Mouse (Mus musculus) liver, embryonic 13.5 days (tissue): ENCODE data around the gene Trappc6a. TPM values are rescaled to one million over a fixed set of nuclear protein-coding genes. Genes with fewer than 3 reads are reported as not detected.

ENCODE experiments used
- ATAC-seq: fragments of 200-750 bp; cut with Nextera tagmentation; 2 replicates; pipeline ENCODE4 v1.8.0; 2017; ENCODE audit warnings: low read depth, mild to moderate bottlenecking, moderate number of reproducible peaks, moderate library complexity
- DNase-seq: peaks from one replicate; pipeline ENCODE4 v3.0.0; 2022
- H3K27ac ChIP-seq: fragments of 300-500 bp; sonication (generic); 2 replicates; pipeline ENCODE4 v1.5.1; 2015; ENCODE audit warnings: moderate library complexity, mild to moderate bottlenecking, inconsistent platforms
- H3K27me3 ChIP-seq: fragments of 300-500 bp; sonication (generic); 2 replicates; pipeline ENCODE4 v1.6.1; 2015; ENCODE audit warnings: mild to moderate bottlenecking, inconsistent platforms
- H3K36me3 ChIP-seq: fragments of 300-500 bp; sonication (generic); 2 replicates; pipeline ENCODE4 v1.6.1; 2015; ENCODE audit warnings: mild to moderate bottlenecking, inconsistent platforms
- H3K4me1 ChIP-seq: fragments of 300-500 bp; sonication (generic); replicated peaks from 2 replicates; pipeline ENCODE4 v1.6.1; 2015; ENCODE audit warnings: inconsistent platforms
- H3K4me2 ChIP-seq: fragments of 300-500 bp; sonication (generic); 2 replicates; pipeline ENCODE4 v1.6.1; 2015; ENCODE audit warnings: inconsistent platforms, mild to moderate bottlenecking, moderate library complexity
- H3K4me3 ChIP-seq: fragments of 300-500 bp; sonication (generic); replicated peaks from 2 replicates; pipeline ENCODE4 v1.5.1; 2015; ENCODE audit warnings: mild to moderate bottlenecking, inconsistent platforms
- H3K9ac ChIP-seq: fragments of 300-500 bp; sonication (generic); 2 replicates; pipeline ENCODE4 v1.6.1; 2015; ENCODE audit warnings: mild to moderate bottlenecking, inconsistent platforms
- H3K9me3 ChIP-seq: fragments of 300-500 bp; sonication (generic); replicated peaks from 2 replicates; pipeline ENCODE4 v1.6.1; 2016; ENCODE audit warnings: inconsistent platforms
- WGBS: fragments of 180-500 bp; shearing (Covaris S2); methylation state at CpG from one replicate; pipeline ENCODE4 v1.1.7; 2015; ENCODE audit not compliant: insufficient replicate concordance; 5-methylcytosine and 5-hydroxymethylcytosine counted together
- polyA plus RNA-seq: library from polyadenylated mRNA; unstranded; fragments of >200 nt; fragmentation: Nextera tagmentation; extraction: Ambion mirVana; gene quantifications from 2 replicates; pipeline ENCODE4 v1.2.1, GENCODE M21; 2015

Trappc6a gene
- polyA plus RNA-seq, 1 experiment from 2014 or later, result 45.2 TPM

DNA sequence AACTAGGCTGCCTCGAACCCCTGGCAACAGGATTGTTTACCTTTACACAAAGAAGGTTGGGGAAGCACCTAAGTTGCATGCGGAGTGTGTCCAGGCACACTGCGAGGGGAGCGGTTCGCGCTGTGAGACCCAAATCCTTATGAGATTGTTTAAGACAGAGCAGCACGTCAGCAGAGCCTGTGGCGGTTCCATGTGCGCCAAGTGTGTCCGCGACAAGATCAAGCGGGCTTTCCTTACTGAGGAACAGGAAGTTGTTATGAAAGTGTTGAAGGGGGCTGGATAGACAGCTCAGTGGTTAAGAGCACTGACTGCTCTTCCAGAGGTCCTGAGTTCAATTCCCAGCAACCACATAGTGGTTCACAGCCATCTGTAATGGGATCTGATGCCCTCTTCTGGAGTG is 39.9 kb upstream of the Trappc6a start:
- WGBS, result 51% methylated on average over 12 of the region's 12 CpGs
- DNase-seq, result no peak
- no peaks in the 10 kb centered on the region for H3K9me3 ChIP-seq
- no peak for ATAC-seq
- H3K4me1 ChIP-seq, result peaks cover 42% of the 10 kb centered on the region
- H3K9ac ChIP-seq, result no peak overlapping the region
- no peak overlapping the region for H3K27ac ChIP-seq
- peaks cover 54% of the 10 kb centered on the region for H3K27me3 ChIP-seq
- H3K4me3 ChIP-seq, result no peak overlapping the region
- no peaks in the 10 kb centered on the region for H3K36me3 ChIP-seq
- H3K4me2 ChIP-seq, result no peak overlapping the region

DNA sequence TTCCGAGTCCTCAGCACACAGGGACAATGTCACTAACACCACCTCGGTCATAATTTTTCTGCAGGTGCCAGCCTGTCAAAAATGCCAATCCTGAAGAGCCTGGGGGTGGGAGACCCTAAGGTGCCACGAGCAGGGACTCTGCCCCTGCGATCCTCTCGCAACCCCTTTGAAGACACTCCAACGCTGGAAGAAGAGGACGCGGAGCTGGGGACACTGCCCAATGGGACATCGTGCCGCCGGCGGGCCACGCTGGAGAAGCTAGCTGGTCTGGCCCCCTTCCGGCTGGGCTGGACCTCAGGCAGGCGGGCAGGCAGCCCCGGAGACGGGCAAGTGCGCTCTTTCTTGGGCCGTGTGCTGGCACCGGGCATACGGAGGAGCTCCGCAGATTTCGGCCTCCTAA is 38.8 kb upstream of the Trappc6a start:
- Histone ChIP-seq H3K27ac (no peak overlapping the region), H3K9ac (no peak overlapping the region), H3K4me2 (no peak overlapping the region), H3K9me3 (no peaks in the 10 kb centered on the region), H3K4me1 (peaks cover 49% of the 10 kb centered on the region), H3K27me3 (peaks cover 65% of the 10 kb centered on the region), H3K4me3 (no peak overlapping the region), H3K36me3 (no peaks in the 10 kb centered on the region)
- WGBS, result 72% methylated on average over 23 of the region's 23 CpGs
- ATAC-seq, result no peak
- no peak for DNase-seq

DNA sequence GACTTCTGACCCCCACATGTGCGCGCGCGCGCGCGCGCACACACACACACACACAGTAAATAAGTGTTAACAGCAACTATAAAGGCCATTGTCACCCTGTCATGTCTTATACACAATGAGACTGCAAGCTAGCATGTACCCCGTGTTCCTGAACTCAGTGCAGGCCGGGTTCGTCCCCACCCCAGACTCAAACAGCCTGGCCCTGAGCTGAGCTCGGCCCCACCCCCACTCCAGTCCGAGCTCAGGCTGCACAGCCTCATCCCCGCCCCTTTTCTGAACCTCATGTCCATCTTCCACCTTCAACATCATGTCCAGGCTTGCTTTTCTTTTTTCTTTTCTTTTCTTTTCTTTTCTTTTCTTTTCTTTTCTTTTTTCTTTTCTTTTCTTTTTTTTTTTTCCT is 37.9 kb upstream of the Trappc6a start:
- Histone ChIP-seq H3K4me1 (peaks cover 46% of the 10 kb centered on the region), H3K9me3 (no peaks in the 10 kb centered on the region), H3K27me3 (peaks cover 65% of the 10 kb centered on the region), H3K4me2 (no peak overlapping the region), H3K27ac (no peak overlapping the region), H3K36me3 (peaks cover 3% of the 10 kb centered on the region; the same call in 1 of the 2 replicates), H3K4me3 (no peak overlapping the region), H3K9ac (no peak overlapping the region)
- DNase-seq, result no peak
- ATAC-seq, result no peak
- 49% methylated on average over 14 of the region's 14 CpGs for WGBS

DNA sequence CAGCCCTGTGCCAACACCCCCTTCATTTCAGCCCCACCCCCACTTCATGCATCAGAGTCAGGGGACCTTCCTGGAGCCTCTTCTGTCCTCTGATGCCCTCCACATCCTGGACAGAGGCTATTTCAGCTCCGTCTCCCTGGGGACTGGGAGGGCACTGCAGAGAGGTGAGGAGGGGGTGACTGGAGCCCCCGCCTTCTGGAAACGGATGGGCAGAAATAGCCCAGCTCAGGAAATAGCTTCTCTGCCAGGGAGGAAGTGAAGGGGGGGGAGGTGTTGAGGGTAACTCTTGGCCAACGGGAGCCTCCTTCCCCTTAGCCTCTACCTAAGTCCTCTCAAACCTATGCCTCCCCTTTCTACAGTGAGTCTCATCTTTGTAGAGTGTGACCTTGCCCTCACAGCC is 35.8 kb upstream of the Trappc6a start:
- WGBS, result 21% methylated on average over 4 of the region's 4 CpGs
- Histone ChIP-seq H3K4me1 (peaks cover 38% of the 10 kb centered on the region), H3K27me3 (peaks cover 66% of the 10 kb centered on the region), H3K4me2 (0 out of 2 replicates have a peak overlapping the region, but pooled peaks have one; percentile 15), H3K27ac (peak overlapping the region; percentile 34; the same call in 1 of the 2 replicates), H3K36me3 (peaks cover 3% of the 10 kb centered on the region; the same call in 1 of the 2 replicates), H3K9ac (no peak overlapping the region; the same call in 1 of the 2 replicates), H3K9me3 (no peaks in the 10 kb centered on the region), H3K4me3 (no peak overlapping the region)
- DNase-seq (no peak), ATAC-seq (peak; percentile 46)

DNA sequence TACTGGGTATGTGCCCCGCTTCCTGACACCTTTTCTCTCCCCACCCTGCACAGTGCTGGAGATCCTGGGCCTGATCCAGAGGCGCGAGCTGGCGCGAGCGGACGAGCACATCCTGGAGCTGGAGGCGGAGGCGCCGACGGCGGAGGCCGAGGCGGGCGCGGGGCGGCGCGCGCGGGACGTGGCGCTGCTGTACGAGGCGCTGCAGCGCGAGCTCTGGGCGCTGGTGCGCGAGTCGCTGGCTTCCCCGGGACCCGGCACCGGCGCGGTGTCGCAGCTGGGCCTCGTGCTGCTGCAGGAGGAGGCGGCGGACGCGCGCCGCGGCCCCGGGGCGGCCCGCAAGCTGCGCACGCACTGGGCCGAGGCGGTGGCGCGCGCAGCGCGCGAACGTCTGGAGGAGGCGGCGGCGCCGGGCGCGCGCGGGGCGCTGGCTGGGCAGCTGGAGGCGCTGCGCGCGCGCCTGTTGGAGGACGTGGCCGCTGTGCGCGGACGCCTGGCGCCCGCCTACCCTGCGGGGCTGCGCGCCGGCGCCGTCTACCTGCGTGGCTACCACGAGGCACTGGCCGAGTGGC is 34.2 kb upstream of the Trappc6a start:
- Histone ChIP-seq H3K4me2 (peak overlapping the region; percentile 71), H3K36me3 (peaks cover 3% of the 10 kb centered on the region; the same call in 1 of the 2 replicates), H3K9ac (peak overlapping the region; percentile 39; the same call in 1 of the 2 replicates), H3K4me3 (peak overlapping the region; percentile 55), H3K9me3 (no peaks in the 10 kb centered on the region), H3K27me3 (peaks cover 63% of the 10 kb centered on the region), H3K27ac (no peak overlapping the region), H3K4me1 (peaks cover 33% of the 10 kb centered on the region)
- DNase-seq, result no peak
- ATAC-seq, result peak; percentile 51
- WGBS, result 8% methylated on average over 84 of the region's 89 CpGs

DNA sequence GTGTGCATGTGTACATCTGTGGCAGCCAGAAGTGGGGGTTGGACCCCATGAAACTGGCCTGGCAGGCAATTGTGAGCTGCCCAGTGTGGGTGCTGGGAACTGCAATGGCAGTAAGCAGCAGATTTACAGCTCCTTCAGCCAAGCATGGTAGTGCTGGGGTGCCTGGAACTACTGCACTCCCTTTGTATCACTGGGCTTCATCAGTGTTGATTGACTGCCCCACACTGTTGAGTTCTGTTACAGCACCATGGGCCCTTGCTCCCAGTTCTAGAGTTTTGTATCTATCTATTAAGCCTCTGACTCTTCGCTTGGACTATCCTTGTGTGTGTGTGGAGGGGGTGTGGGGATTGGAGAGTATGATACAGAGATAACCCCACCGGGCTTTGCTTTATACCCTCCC is 31.1 kb upstream of the Trappc6a start:
- Histone ChIP-seq H3K4me3 (no peak overlapping the region), H3K4me2 (no peak overlapping the region), H3K4me1 (peaks cover 23% of the 10 kb centered on the region), H3K27me3 (peaks cover 41% of the 10 kb centered on the region), H3K36me3 (peaks cover 3% of the 10 kb centered on the region; the same call in 1 of the 2 replicates), H3K27ac (no peak overlapping the region), H3K9me3 (no peaks in the 10 kb centered on the region), H3K9ac (no peak overlapping the region)
- 24% methylated on average over 2 of the region's 2 CpGs for WGBS
- DNase-seq (no peak), ATAC-seq (no peak)

DNA sequence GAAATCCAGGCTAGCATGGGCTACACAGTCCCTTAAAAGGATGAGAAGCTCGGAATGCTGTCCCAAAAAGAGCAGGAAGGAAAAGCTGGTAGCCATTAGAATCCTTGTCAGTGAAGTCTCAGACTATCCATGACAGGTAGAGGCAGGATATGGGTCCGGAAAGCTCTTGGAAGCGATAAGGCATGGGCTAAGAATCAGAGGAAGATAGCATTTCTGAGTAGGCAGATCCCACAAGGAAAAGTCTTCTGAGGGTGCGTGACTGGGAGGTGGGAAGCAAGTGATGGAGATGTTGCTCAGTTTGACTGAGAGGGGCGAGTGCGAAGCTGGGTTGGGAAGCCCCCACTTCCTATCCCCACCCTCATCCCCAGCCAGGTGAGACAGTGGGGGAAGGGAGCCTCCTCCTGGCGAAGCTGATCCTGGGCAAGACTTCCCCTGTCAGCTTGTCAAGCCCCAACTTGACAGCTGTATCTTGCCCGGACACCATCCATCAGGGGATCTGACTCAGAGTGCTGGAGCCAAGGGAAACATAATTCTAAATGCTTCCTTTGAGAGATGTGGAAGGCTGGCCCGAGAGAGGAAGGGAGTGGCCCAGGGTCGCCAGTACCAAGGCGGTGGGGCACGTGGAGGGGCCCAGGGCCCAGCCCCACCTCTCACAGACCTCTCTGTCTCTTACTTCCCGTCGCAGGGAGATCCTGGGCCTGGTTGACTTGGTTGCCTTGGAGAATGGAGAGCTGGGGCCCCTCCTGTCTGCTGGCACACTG is 30.4 kb upstream of the Trappc6a start:
- H3K4me3 ChIP-seq, result no peak overlapping the region
- H3K4me2 ChIP-seq, result no peak overlapping the region
- H3K27me3 ChIP-seq, result peaks cover 34% of the 10 kb centered on the region
- DNase-seq, result no peak
- H3K36me3 ChIP-seq, result peaks cover 3% of the 10 kb centered on the region; the same call in 1 of the 2 replicates
- 26% methylated on average over 14 of the region's 14 CpGs for WGBS
- 0 out of 2 replicates have a peak, but pooled peaks have one; percentile 36 for ATAC-seq
- H3K9me3 ChIP-seq, result no peaks in the 10 kb centered on the region
- no peak overlapping the region for H3K27ac ChIP-seq
- no peak overlapping the region for H3K9ac ChIP-seq
- H3K4me1 ChIP-seq, result peaks cover 19% of the 10 kb centered on the region

DNA sequence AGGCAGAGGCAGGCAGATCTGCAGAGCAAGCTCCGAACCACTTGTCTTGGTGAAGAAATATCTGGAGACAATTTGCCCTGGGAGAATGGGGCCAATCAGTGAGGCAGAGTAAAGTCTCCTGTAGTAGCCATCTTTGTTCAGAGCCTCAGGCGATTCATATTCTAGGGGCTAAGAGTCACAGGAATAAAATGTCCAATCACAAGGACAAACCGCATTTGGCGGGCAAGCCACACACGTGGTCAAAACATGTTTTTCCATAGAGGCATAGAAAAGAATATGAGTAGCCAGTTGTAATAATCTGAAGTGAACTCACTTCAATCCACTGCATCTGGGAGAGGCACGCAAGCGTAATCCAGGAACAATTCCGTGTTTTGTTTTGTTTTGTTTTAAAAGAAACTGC is 24.9 kb upstream of the Trappc6a start:
- H3K4me3 ChIP-seq, result no peak overlapping the region
- H3K4me2 ChIP-seq, result no peak overlapping the region
- 0 out of 2 replicates have a peak, but pooled peaks cover 4% of the 10 kb centered on the region for H3K4me1 ChIP-seq
- no peak overlapping the region for H3K9ac ChIP-seq
- ATAC-seq (no peak), DNase-seq (no peak)
- no peaks in the 10 kb centered on the region for H3K36me3 ChIP-seq
- H3K27ac ChIP-seq, result no peak overlapping the region
- 0 out of 2 replicates have a peak, but pooled peaks cover 5% of the 10 kb centered on the region for H3K27me3 ChIP-seq
- WGBS, result 78% methylated on average over 8 of the region's 8 CpGs
- H3K9me3 ChIP-seq, result no peaks in the 10 kb centered on the region

DNA sequence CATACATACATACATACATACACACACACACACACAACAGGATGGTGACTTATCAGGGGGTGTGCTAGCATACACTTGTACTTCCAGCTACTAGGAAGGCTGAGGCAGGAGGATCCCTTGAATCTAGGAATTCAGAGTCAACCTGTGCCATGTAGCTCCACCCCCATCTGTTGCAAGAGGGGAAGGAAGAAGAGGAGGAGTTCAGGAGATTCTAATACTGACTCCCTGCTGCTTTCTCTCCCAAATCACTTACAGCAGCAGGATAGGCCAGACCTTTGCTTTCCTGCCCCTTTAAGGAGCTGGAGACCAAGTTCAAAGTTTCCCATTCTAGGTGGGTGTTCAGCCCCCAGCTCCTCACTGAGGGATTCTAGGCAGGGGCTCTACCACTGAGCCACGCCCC is 22.7 kb upstream of the Trappc6a start:
- no peak overlapping the region for H3K4me2 ChIP-seq
- H3K4me3 ChIP-seq, result no peak overlapping the region
- peaks cover 3% of the 10 kb centered on the region; the same call in 1 of the 2 replicates for H3K4me1 ChIP-seq
- DNase-seq (no peak), ATAC-seq (no peak)
- no peaks in the 10 kb centered on the region for H3K36me3 ChIP-seq
- WGBS, result 65% methylated on average over 1 of the region's 1 CpGs
- no peak overlapping the region for H3K27ac ChIP-seq
- H3K9ac ChIP-seq, result no peak overlapping the region
- H3K9me3 ChIP-seq, result no peaks in the 10 kb centered on the region
- H3K27me3 ChIP-seq, result peaks cover 22% of the 10 kb centered on the region

DNA sequence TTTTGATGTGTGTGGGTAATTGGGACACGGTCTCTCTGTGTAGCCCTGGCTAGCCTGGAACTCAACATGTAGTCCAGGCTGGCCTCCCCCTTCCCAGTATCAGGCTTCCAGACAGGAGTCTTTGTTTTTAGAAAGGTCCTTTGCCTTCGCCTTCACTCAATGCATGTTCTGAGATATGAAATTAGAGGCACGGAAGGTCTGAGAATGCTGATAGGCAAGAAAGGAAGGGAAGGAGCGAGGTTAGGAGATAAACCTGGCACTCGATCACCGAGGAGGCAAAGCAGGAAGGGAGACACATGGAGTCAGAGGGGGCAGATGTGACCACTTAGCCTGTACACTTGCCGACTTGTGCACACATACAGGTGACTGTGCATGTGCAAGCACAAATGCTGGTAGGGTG is 21.6 kb upstream of the Trappc6a start:
- Histone ChIP-seq H3K27ac (no peak overlapping the region), H3K4me3 (no peak overlapping the region), H3K9me3 (no peaks in the 10 kb centered on the region), H3K27me3 (peaks cover 30% of the 10 kb centered on the region), H3K4me1 (peaks cover 6% of the 10 kb centered on the region), H3K4me2 (no peak overlapping the region), H3K36me3 (no peaks in the 10 kb centered on the region), H3K9ac (no peak overlapping the region)
- DNase-seq, result no peak
- WGBS, result 28% methylated on average over 7 of the region's 7 CpGs
- no peak for ATAC-seq

DNA sequence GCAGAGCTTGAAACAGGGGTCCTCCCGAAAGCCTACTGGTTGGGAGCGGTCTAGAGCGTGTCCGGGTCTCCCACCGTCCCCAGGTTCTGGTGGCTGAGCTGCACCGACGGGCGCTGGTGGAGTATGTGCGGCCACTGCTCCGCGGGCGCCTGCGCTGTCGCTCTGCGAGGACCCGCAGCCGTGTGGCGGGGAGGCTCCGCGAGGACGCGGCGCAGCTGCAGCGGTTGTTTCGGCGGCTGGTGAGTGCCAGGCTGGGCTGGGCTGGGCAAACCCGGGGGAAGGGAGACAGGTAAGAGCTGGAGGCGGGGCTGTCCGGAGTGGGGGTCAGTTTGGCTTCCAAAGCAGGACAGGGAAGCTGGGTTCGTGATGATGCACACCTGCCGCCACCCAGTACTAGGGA is 18.7 kb upstream of the Trappc6a start:
- Histone ChIP-seq H3K36me3 (no peaks in the 10 kb centered on the region), H3K9me3 (no peaks in the 10 kb centered on the region), H3K27me3 (peaks cover 31% of the 10 kb centered on the region), H3K4me1 (peaks cover 8% of the 10 kb centered on the region), H3K27ac (no peak overlapping the region), H3K9ac (no peak overlapping the region), H3K4me2 (no peak overlapping the region), H3K4me3 (no peak overlapping the region)
- no peak for ATAC-seq
- no peak for DNase-seq
- WGBS, result 69% methylated on average over 31 of the region's 31 CpGs
